Mouse (Mus musculus) kidney, adult 2 months (tissue): ENCODE results near the gene Adgrf1.

Experiments used
- CTCF ChIP-seq: fragments of 200-500 bp; conservative IDR thresholded peaks from 2 replicates; pipeline ENCODE4 v1.5.1; 2011; ENCODE audit warnings: low read depth, mild to moderate bottlenecking, control low read depth, low read length, moderate library complexity, mixed read lengths; ENCODE audit not compliant: insufficient read depth, insufficient read length
- POLR2A ChIP-seq: fragments of 200-500 bp; IDR thresholded peaks from one replicate; pipeline ENCODE4 v1.6.1; 2011; ENCODE audit warnings: low read depth, low read length, control low read depth

- no peak for TF ChIP-seq POLR2A
- no peak for TF ChIP-seq CTCF
These were observed 44.0 kb upstream of the Adgrf1 start for GRCm38 (mm10) chr17:43226101-43226500.
